Mouse (Mus musculus): ENCODE measurements around the gene Ccdc159. TPM values are rescaled to one million over a fixed set of nuclear protein-coding genes. Genes with fewer than 3 reads are reported as not detected.

Ccdc159 gene
- total RNA-seq, 2 experiments from 2014 or later: not detected

- no peak for ATAC-seq (replicated peaks; ENCODE audit: low FRiP score, poor library complexity, severe bottlenecking)
These were observed 5.3 kb downstream of the Ccdc159 start for GRCm38 (mm10) chr9:21932445-21933137.

- ATAC-seq (replicated peaks; ENCODE audit: low FRiP score, poor library complexity, severe bottlenecking): no peak
These were observed 6.8 kb downstream of the Ccdc159 start for GRCm38 (mm10) chr9:21934021-21934420.

- no peak for ATAC-seq (replicated peaks; ENCODE audit: low FRiP score, poor library complexity, severe bottlenecking)
These were observed 8.3 kb downstream of the Ccdc159 start for GRCm38 (mm10) chr9:21935466-21936131.

- ATAC-seq (replicated peaks; ENCODE audit: low FRiP score, poor library complexity, severe bottlenecking): peak; percentile 59
These were observed 9.7 kb downstream of the Ccdc159 start, which contains the start of gene Plppr2 for GRCm38 (mm10) chr9:21936692-21937570. Gene Plppr2 (plus strand): TSS chr9:21937033.

GRCm38 (mm10) chr9:21937711-21938175, 10.5 kb downstream of the Ccdc159 start:
- ATAC-seq (replicated peaks; ENCODE audit: low FRiP score, poor library complexity, severe bottlenecking): no peak

- ATAC-seq (replicated peaks; ENCODE audit: low FRiP score, poor library complexity, severe bottlenecking): no peak
These were observed 11.1 kb downstream of the Ccdc159 start for GRCm38 (mm10) chr9:21938234-21938855.

- no peak for ATAC-seq (replicated peaks; ENCODE audit: low FRiP score, poor library complexity, severe bottlenecking)
These were observed 15.8 kb downstream of the Ccdc159 start for GRCm38 (mm10) chr9:21943046-21943445.

GRCm38 (mm10) chr9:21943638-21944037, 16.4 kb downstream of the Ccdc159 start:
- no peak for ATAC-seq (replicated peaks; ENCODE audit: low FRiP score, poor library complexity, severe bottlenecking)

GRCm38 (mm10) chr9:21944267-21944666, 17.0 kb downstream of the Ccdc159 start:
- ATAC-seq (replicated peaks; ENCODE audit: low FRiP score, poor library complexity, severe bottlenecking): no peak; the same call in 1 of the 2 replicates

- no peak for ATAC-seq (replicated peaks; ENCODE audit: low FRiP score, poor library complexity, severe bottlenecking)
These were observed 20.4 kb downstream of the Ccdc159 start for GRCm38 (mm10) chr9:21947540-21948130.

GRCm38 (mm10) chr9:21948146-21948545, 20.9 kb downstream of the Ccdc159 start:
- no peak for ATAC-seq (replicated peaks; ENCODE audit: low FRiP score, poor library complexity, severe bottlenecking)

- ATAC-seq (replicated peaks; ENCODE audit: low FRiP score, poor library complexity, severe bottlenecking): no peak
These were observed 21.5 kb downstream of the Ccdc159 start for GRCm38 (mm10) chr9:21948790-21949189.

GRCm38 (mm10) chr9:21950322-21950721, 23.1 kb downstream of the Ccdc159 start:
- ATAC-seq (replicated peaks; ENCODE audit: low FRiP score, poor library complexity, severe bottlenecking): peak; percentile 42; the same call in 1 of the 2 replicates

GRCm38 (mm10) chr9:21951977-21952376, 24.7 kb downstream of the Ccdc159 start:
- ATAC-seq (replicated peaks; ENCODE audit: low FRiP score, poor library complexity, severe bottlenecking): no peak

- ATAC-seq (replicated peaks; ENCODE audit: low FRiP score, poor library complexity, severe bottlenecking): no peak
These were observed 26.3 kb downstream of the Ccdc159 start for GRCm38 (mm10) chr9:21953600-21953999.

GRCm38 (mm10) chr9:21954635-21955034, 27.4 kb downstream of the Ccdc159 start:
- no peak for ATAC-seq (replicated peaks; ENCODE audit: low FRiP score, poor library complexity, severe bottlenecking)

- peak; percentile 53 for ATAC-seq (replicated peaks; ENCODE audit: low FRiP score, poor library complexity, severe bottlenecking)
These were observed 27.9 kb downstream of the Ccdc159 start for GRCm38 (mm10) chr9:21955225-21955569.

GRCm38 (mm10) chr9:21955570-21956281, 28.5 kb downstream of the Ccdc159 start, which contains the start of gene Swsap1:
Gene Swsap1 (plus strand): TSS chr9:21955755.
- ATAC-seq (replicated peaks; ENCODE audit: low FRiP score, poor library complexity, severe bottlenecking): peak; percentile 89

- no peak for ATAC-seq (replicated peaks; ENCODE audit: low FRiP score, poor library complexity, severe bottlenecking)
These were observed 31.1 kb downstream of the Ccdc159 start for GRCm38 (mm10) chr9:21958372-21958771.

All from erythroblast, adult 5-6 weeks (primary cell).